Mouse (Mus musculus) neutrophil, adult 59 days (primary cell): ENCODE data around the gene Peg12. TPM values are rescaled to one million over a fixed set of nuclear protein-coding genes. Genes with fewer than 3 reads are reported as not detected.

ENCODE experiments used
- total RNA-seq, 2 experiments: library from RNA; stranded (reverse); gene quantifications; 1 replicate in 1 of 2; 2 replicates in 1 of 2; pipeline ENCODE4 v1.2.4; 2023

Peg12 gene
- under 1 TPM; 0.42 to 0.73 TPM for total RNA-seq

DNA sequence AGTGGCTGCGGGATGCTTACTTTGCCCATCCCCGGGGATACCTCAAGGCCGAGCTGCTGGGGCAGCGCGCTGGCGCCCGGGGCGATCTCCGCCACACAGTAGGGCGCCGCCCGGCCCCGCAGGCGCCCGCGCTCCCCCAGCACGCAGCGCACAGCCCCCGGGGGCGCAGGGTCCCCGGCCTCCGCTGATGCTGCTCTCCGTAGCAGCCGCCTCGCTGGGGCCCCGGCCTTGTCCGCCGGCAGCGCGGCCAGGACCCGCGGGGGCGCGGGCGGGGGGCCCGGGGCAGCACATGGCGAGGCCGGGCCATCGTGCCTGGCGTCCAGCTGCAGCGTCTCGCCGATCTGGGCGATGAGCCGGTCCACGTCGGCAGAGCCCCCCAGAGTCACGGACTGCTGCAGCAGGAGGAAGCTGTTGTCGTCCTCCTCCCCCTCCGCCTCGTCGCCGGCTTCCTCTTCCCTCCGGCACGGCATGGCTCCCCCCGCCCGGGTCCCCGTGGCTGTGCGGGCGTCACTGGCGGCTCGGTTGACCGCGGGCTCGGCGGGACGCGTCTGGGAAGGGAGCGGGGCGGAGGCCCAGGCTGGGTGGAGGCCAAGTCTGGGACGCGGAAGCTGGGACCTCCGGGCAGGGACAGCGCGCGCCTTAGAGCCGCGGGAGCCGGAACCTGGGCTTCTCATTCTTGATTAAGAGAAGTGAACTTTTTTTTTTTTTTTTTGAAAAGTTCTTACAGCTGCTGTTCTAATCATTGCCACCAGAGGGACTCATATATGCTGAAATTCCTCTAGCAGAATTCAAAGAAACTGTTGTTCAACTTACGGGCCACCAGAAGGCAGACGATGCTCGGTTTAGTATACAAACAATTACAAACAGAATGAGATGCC, at the start of gene Peg12:
TSS of gene Peg12 (minus strand) at position 633 of the 878 bp plus-strand sequence.

DNA sequence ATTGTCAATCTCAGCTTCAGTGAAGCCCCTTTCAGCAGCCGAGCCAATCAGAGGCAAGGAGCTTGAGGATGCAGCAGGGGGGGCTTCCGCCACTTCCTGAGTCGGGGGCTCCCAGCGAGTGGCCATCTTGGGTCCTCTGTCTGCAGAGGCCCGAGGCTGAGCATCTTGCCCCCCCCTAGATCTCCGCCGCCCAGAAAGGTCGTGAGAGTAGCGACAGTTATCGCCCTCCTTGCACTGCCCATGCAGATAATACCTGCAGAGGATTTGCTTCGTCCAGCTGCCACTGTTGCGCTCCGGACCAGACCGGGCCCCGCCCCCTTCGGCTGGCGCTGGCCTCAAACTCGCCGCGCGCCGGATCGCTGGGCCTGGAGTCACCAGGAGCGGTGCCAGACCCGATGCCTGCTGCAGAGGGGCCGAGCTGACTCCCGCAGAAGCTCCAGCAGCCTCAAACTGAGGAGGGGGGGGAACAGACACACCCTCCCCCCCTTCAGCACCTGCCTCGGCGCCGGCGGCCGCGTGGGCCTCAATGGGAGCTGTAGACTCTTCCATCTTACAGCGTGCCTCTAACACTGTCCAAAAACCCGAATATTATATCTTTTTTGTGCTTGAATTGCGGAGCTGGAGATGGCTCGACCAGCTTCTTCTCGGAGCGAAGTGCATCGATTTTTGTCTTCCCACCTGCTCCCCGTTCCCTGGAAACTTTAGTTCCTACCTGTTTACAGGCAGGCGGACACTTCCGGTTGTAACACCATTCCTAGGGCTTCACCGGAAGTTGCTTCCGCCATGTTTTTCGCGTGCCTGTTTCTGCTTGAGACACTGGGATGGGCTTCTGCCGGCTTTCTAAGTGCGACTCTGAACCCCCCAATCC, 44.6 kb downstream of the Peg12 start, which contains the start of gene Mkrn3:
TSS of gene Mkrn3 (minus strand) at position 647 of the 868 bp plus-strand sequence.

Other genes with a start within 250 kb of the Peg12 start
- gene Ndn, start 117.9 kb downstream of the Peg12 start, total RNA-seq = not detected
- gene Magel2, start 87.5 kb downstream of the Peg12 start, total RNA-seq = not detected
- not detected for gene Mkrn3, start 44.4 kb downstream of the Peg12 start, total RNA-seq